Mouse (Mus musculus): ENCODE results near the gene Golga7b. TPM values are rescaled to one million over a fixed set of nuclear protein-coding genes. Genes with fewer than 3 reads are reported as not detected.

Gene Golga7b
- polyA plus RNA-seq, 1 experiment, result not detected

DNA sequence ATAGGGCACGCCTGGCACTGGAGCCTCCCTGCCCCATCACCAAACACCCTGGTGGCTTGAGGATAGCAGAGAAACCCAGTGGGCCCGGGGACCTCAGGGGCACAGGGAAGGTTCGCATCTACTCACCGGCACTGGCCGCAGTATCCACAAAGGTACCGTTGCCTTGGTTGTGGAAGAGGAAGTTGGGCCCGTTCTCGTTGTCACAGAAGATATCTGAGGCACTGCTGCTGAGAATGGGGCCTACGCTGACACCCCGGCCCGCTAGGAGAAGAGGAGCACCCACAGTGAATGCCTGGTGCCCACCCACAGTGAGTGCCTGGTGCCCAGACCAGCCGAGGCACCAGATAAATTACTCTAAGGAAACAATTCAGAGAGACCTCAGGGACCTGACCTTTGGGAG lies 61.6 kb downstream of the Golga7b start:
- Histone ChIP-seq H3K36me3 (ENCODE audit: control insufficient read depth, insufficient read depth, low read length, poor library complexity, severe bottlenecking) (no peaks in the 10 kb centered on the region), H3K9ac (ENCODE audit: low read depth, poor library complexity, severe bottlenecking) (no peak overlapping the region), H3K4me3 (ENCODE audit: low read depth, low read length) (no peak overlapping the region), H3K27ac (ENCODE audit: insufficient read depth, low read length) (no peak overlapping the region), H3K27me3 (ENCODE audit: control insufficient read depth, insufficient read depth, low read length, poor library complexity, severe bottlenecking) (no peaks in the 10 kb centered on the region), H3K9me3 (replicated peaks; ENCODE audit: control insufficient read depth, insufficient read depth, low read length, poor library complexity, severe bottlenecking) (no peaks in the 10 kb centered on the region), H3K4me1 (ENCODE audit: control insufficient read depth, insufficient read depth, low read length) (peaks cover 7% of the 10 kb centered on the region)
- no peak for TF ChIP-seq POLR2A (IDR thresholded peaks at IDR 0.05; ENCODE audit: insufficient read depth, low read length)
- no peak for TF ChIP-seq CTCF (IDR thresholded peaks at IDR 0.05; ENCODE audit: low read depth, low read length)
- no peak for TF ChIP-seq EP300 (IDR thresholded peaks at IDR 0.05; ENCODE audit: insufficient read depth, low read depth, low read length)

DNA sequence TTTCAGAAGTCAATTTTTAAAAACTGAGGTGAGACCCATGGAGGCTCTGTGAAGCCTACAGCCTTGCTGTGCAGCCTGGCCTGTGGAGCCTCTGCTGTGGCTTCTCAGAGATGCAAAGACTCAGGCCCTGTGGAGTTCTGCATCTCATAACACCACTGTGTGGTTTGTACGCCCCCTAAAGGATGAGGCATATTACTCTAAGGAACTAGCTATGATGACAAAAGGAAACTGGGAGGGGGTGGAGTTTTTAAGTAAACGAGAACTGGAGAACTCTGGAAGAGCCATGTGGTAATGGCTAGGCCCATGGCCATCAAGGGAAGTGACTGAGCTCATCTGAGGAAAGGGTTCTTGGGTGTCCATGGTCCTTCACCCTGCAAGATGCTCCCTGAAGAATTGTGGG lies 64.0 kb downstream of the Golga7b start:
- H3K4me3 ChIP-seq (ENCODE audit: low read depth, low read length), result no peak overlapping the region
- H3K4me1 ChIP-seq (ENCODE audit: control insufficient read depth, insufficient read depth, low read length), result peaks cover 5% of the 10 kb centered on the region
- no peaks in the 10 kb centered on the region for H3K27me3 ChIP-seq (ENCODE audit: control insufficient read depth, insufficient read depth, low read length, poor library complexity, severe bottlenecking)
- H3K36me3 ChIP-seq (ENCODE audit: control insufficient read depth, insufficient read depth, low read length, poor library complexity, severe bottlenecking), result no peaks in the 10 kb centered on the region
- H3K9ac ChIP-seq (ENCODE audit: low read depth, poor library complexity, severe bottlenecking), result no peak overlapping the region
- H3K27ac ChIP-seq (ENCODE audit: insufficient read depth, low read length), result no peak overlapping the region
- H3K9me3 ChIP-seq (replicated peaks; ENCODE audit: control insufficient read depth, insufficient read depth, low read length, poor library complexity, severe bottlenecking), result no peaks in the 10 kb centered on the region
- TF ChIP-seq CTCF (IDR thresholded peaks at IDR 0.05; ENCODE audit: low read depth, low read length), result no peak
- TF ChIP-seq POLR2A (IDR thresholded peaks at IDR 0.05; ENCODE audit: insufficient read depth, low read length), result no peak
- no peak for TF ChIP-seq EP300 (IDR thresholded peaks at IDR 0.05; ENCODE audit: insufficient read depth, low read depth, low read length)

DNA sequence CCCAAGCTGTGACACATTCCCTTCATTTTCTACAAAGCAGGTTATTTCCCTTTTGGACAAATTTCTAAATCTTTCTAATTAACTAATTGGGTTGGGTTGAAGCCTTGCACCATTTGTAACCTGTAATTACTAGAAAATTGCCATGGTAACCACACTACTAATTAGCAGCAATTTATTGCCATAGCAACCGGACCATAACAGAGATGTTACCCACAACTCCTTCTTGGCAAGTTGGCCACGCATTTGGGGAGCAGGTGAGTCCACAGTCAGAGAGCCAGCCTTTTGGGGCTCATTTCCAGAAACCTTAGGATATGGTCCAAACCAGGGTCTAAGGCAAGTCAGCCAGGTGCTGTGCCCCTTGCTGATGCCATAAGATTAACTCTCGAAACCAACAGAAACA lies 64.8 kb downstream of the Golga7b start:
- peaks cover 4% of the 10 kb centered on the region for H3K4me1 ChIP-seq (ENCODE audit: control insufficient read depth, insufficient read depth, low read length)
- TF ChIP-seq EP300 (IDR thresholded peaks at IDR 0.05; ENCODE audit: insufficient read depth, low read depth, low read length), result no peak

DNA sequence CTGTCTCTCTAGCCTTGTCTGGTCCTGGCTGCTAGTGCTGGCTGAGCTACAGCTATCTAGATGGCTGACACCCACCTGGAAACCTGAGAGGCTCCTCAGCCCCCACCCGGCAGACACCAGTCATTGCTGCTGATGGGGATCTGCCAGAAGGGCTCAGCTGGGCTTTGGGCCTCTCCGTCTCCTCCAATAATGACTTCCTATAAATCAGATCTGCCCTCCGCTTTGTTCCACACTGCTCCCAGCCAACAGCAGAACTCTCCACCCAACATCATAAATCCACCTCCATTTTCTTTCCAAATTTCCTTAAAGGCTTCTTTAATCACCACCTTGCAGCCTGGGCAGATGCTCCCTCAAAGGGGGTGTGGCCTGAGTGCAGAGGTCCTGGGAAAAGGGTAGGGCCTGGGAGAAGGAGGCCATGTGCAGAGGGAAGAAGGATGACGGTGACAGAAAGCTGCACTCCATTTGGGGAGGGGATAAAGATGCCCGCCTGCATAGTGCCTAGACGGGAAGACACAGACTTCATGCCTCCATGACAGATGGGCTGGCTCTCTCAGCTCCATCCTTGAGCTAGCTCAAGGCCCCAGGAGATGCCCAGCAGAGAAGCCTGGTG lies 67.8 kb downstream of the Golga7b start:
- no peak for TF ChIP-seq CTCF (IDR thresholded peaks at IDR 0.05; ENCODE audit: low read depth, low read length)
- TF ChIP-seq POLR2A (IDR thresholded peaks at IDR 0.05; ENCODE audit: insufficient read depth, low read length), result no peak
- no peak for TF ChIP-seq EP300 (IDR thresholded peaks at IDR 0.05; ENCODE audit: insufficient read depth, low read depth, low read length)
- Histone ChIP-seq H3K9me3 (replicated peaks; ENCODE audit: control insufficient read depth, insufficient read depth, low read length, poor library complexity, severe bottlenecking) (no peaks in the 10 kb centered on the region), H3K36me3 (ENCODE audit: control insufficient read depth, insufficient read depth, low read length, poor library complexity, severe bottlenecking) (no peaks in the 10 kb centered on the region), H3K27ac (ENCODE audit: insufficient read depth, low read length) (no peak overlapping the region), H3K27me3 (ENCODE audit: control insufficient read depth, insufficient read depth, low read length, poor library complexity, severe bottlenecking) (no peaks in the 10 kb centered on the region), H3K4me3 (ENCODE audit: low read depth, low read length) (no peak overlapping the region), H3K9ac (ENCODE audit: low read depth, poor library complexity, severe bottlenecking) (no peak overlapping the region), H3K4me1 (ENCODE audit: control insufficient read depth, insufficient read depth, low read length) (peaks cover 2% of the 10 kb centered on the region)

More for the DNA sequence above, 64.8 kb downstream of the Golga7b start:
- H3K27me3 ChIP-seq (ENCODE audit: control insufficient read depth, insufficient read depth, low read length, poor library complexity, severe bottlenecking), result no peaks in the 10 kb centered on the region
- H3K4me3 ChIP-seq (ENCODE audit: low read depth, low read length), result no peak overlapping the region
- H3K9me3 ChIP-seq (replicated peaks; ENCODE audit: control insufficient read depth, insufficient read depth, low read length, poor library complexity, severe bottlenecking), result no peaks in the 10 kb centered on the region
- no peak overlapping the region for H3K9ac ChIP-seq (ENCODE audit: low read depth, poor library complexity, severe bottlenecking)
- H3K36me3 ChIP-seq (ENCODE audit: control insufficient read depth, insufficient read depth, low read length, poor library complexity, severe bottlenecking), result no peaks in the 10 kb centered on the region
- H3K27ac ChIP-seq (ENCODE audit: insufficient read depth, low read length), result no peak overlapping the region

DNA sequence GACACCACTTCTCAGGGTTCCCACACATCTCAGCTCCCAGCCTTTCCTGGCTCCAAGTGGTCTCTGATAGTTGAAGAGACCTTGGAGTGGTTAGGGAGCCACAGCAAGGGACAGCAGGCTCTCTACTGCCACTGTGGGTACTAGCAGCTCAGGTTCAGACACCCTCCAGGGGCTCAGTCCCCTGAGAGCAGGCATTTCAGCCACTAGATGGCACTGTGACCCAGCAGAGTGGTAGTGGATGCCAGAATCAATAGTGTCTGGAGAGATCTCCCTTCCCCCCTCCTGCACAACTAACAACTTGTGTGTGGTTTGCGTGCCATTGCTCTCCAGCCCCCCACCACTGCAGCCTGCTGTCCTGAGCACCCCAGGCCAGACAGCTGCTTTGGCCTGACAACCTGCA lies 68.5 kb downstream of the Golga7b start:
- Histone ChIP-seq H3K4me1 (ENCODE audit: control insufficient read depth, insufficient read depth, low read length) (peaks cover 2% of the 10 kb centered on the region), H3K4me3 (ENCODE audit: low read depth, low read length) (no peak overlapping the region), H3K27me3 (ENCODE audit: control insufficient read depth, insufficient read depth, low read length, poor library complexity, severe bottlenecking) (no peaks in the 10 kb centered on the region), H3K27ac (ENCODE audit: insufficient read depth, low read length) (no peak overlapping the region), H3K36me3 (ENCODE audit: control insufficient read depth, insufficient read depth, low read length, poor library complexity, severe bottlenecking) (no peaks in the 10 kb centered on the region), H3K9me3 (replicated peaks; ENCODE audit: control insufficient read depth, insufficient read depth, low read length, poor library complexity, severe bottlenecking) (no peaks in the 10 kb centered on the region), H3K9ac (ENCODE audit: low read depth, poor library complexity, severe bottlenecking) (no peak overlapping the region)
- TF ChIP-seq CTCF (IDR thresholded peaks at IDR 0.05; ENCODE audit: low read depth, low read length) (peak; percentile 98), POLR2A (IDR thresholded peaks at IDR 0.05; ENCODE audit: insufficient read depth, low read length) (no peak), EP300 (IDR thresholded peaks at IDR 0.05; ENCODE audit: insufficient read depth, low read depth, low read length) (peak; percentile 67; the same call in 1 of the 2 replicates)

DNA sequence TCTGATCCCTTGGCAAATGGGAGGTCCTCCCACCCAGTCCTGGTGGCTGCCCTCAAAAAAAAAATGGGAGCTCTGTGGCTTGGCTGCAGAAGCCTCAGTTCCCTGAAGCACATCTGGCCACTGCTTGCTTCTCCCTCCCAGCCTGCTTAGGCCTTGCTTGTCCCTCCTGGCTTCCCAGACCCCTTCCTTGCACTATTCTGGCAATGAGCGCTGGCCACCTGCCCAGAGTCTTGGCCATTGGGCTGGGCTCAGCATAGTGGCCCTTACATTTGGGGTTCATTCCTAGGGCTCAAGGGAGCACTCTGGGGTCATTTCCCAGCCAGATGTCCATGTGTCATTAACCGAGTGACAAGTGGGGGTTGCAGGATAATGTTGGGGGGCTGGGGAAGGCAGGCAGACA lies 69.2 kb downstream of the Golga7b start:
- no peak overlapping the region for H3K27ac ChIP-seq (ENCODE audit: insufficient read depth, low read length)
- TF ChIP-seq POLR2A (IDR thresholded peaks at IDR 0.05; ENCODE audit: insufficient read depth, low read length), result no peak
- TF ChIP-seq CTCF (IDR thresholded peaks at IDR 0.05; ENCODE audit: low read depth, low read length), result no peak
- TF ChIP-seq EP300 (IDR thresholded peaks at IDR 0.05; ENCODE audit: insufficient read depth, low read depth, low read length), result no peak
- H3K36me3 ChIP-seq (ENCODE audit: control insufficient read depth, insufficient read depth, low read length, poor library complexity, severe bottlenecking), result no peaks in the 10 kb centered on the region
- H3K4me1 ChIP-seq (ENCODE audit: control insufficient read depth, insufficient read depth, low read length), result peaks cover 4% of the 10 kb centered on the region
- H3K4me3 ChIP-seq (ENCODE audit: low read depth, low read length), result no peak overlapping the region
- H3K27me3 ChIP-seq (ENCODE audit: control insufficient read depth, insufficient read depth, low read length, poor library complexity, severe bottlenecking), result no peaks in the 10 kb centered on the region
- H3K9ac ChIP-seq (ENCODE audit: low read depth, poor library complexity, severe bottlenecking), result no peak overlapping the region
- H3K9me3 ChIP-seq (replicated peaks; ENCODE audit: control insufficient read depth, insufficient read depth, low read length, poor library complexity, severe bottlenecking), result no peaks in the 10 kb centered on the region
